Mouse (Mus musculus) thymus, postnatal 25 days (tissue): Measurements from ENCODE around the gene Fndc10.
"Not testable (repeated sequence)": the region's sequence is repeated elsewhere in the genome, so short reads cannot be mapped to it uniquely, and the experiment has no call there.

Experiments
- DNase-seq: peaks from one replicate; pipeline ENCODE4 v3.0.0; 2022

Gene Fndc10

DNA sequence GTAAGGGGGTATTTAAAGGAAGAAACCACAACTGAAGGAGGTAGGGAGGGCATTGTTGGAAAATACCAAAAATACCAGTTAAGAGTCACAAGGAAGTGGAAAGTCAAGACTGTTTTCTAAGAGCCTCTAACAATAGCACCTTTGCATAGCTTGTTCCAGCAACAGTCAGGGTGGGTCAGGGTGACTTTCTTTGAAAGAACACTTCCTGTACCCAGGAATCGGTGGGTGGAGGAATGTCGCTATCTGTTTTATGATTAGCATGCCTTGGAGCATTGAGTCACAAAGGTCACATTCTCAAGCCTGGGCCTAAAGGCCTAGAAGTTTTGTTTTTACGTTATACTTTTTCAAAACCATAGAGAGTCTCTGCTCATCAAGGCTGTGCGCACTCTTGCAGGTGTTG is 6.4 kb upstream of the Fndc10 start:
- DNase-seq: not testable (repeated sequence)

DNA sequence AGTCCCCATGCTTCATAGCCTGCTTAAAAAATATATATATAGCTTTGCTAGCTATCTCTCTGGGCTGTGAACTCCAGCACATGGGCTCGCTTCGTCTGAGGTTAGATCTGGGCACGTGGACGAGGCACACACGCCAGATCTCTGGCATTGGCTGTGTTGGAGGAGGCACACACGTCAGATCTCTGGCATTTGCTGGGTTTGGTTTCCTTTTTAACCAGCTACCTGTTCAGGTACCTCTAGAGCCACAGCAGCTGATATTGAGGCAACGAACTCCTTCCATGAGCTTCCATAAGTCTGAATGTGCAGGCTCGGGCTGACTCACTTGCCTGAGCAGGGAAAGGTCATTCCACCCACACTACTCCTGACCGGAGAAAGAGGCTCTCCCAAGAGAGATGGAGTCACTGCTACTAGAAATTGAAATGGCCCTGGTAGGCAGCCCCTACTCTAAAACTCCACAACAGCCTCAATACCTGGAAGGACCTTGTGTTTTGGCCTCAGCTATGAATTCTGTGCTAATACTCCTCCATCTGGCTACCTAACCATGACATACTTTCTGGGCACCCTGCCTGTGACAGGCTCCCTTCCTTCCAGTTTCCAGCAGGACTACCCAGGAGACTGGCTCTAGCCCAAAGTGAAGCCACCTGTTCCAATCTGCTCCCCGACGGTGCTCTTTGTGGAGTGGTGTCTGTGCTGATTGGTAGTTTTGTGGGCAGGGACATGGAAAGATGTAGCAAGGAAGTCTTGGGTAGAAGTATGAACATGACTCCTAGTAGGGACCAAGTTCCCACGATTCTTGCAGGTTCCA is 3.4 kb upstream of the Fndc10 start:
- no peak for DNase-seq

DNA sequence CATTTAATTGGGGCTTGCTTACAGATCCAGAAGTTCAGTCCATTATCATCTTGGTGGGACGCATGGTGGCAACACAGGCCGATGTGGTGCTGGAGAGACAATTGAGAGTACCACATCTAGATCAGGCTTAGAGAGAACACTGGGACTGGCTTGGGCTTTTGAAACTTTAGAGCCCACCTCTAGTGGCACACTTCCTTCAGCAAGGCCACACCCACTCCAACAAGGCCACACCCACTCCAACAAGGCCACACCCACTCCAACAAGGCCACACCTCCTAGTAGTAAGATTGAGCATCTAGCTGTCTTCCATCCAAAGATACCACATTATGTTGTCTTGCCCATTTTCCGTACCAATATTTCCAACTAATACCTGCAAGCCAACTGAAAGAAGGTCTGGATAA is 1.7 kb upstream of the Fndc10 start:
- DNase-seq: no peak

DNA sequence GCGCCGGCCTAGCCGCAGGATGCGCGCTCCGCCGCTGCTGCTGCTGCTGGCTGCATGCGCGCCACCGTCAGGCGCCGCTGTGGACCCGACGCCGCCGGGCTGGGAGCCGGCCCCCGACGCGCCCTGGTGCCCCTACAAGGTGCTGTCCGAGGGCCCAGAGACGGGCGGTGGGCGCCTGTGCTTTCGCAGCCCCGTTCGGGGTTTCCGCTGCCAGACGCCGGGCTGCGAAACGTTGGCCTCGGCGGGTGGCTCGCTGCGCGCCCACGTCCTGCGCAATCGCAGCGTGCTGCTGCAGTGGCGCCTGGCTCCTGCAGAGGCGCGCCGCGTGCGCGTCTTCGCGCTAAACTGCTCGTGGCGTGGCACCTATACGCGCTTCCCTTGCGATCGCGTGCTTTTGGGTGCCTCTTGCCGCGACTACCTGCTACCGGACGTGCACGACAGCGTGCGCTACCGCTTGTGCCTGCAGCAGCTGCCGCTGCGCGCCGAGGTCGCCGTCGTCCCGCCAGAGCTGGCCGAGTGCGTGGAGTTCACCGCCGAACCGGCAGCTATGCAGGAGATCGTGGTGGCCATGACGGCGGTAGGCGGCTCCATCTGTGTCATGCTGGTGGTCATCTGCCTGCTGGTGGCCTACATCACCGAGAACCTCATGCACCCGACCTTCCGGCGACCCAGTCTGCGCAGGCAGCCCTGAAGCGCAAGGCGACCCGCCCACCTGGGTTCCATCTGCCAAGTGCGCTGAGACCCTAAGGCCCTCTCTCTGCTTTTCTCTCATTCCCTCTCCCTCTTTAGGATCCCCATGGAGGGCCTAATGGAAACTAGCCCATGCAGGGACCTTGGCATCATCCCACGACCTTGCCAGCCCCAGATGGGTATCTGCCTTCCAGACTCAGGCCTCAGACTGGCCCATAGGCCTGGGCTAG is 600 bp downstream of the Fndc10 start:
- DNase-seq: peak; percentile 82

DNA sequence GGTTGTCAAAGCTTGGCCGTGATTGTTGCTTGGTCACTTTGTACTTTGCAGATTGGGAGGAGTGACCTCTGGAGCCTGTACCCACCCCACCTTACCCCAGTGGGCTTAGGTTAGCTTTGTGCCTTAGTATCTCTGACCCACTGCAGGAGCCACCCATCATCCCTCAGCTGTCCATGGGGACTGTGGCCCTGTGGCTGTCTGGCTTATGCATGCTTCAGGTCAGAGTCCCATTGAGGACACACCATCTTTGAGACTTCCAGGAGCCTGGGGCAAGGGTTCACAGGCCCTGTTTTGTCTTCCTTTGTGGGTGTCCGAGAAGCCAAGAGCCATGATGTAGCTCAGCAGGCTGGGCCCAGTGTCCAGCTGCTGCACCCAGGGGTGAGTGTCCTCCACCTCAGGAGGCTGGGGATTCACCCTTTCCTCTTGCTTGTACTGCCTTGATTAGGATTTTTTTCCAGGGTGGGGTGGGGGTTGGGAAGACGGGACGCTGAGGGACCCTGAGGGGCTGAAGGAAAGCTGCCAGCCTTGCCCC is 1.5 kb downstream of the Fndc10 start:
- no peak for DNase-seq

DNA sequence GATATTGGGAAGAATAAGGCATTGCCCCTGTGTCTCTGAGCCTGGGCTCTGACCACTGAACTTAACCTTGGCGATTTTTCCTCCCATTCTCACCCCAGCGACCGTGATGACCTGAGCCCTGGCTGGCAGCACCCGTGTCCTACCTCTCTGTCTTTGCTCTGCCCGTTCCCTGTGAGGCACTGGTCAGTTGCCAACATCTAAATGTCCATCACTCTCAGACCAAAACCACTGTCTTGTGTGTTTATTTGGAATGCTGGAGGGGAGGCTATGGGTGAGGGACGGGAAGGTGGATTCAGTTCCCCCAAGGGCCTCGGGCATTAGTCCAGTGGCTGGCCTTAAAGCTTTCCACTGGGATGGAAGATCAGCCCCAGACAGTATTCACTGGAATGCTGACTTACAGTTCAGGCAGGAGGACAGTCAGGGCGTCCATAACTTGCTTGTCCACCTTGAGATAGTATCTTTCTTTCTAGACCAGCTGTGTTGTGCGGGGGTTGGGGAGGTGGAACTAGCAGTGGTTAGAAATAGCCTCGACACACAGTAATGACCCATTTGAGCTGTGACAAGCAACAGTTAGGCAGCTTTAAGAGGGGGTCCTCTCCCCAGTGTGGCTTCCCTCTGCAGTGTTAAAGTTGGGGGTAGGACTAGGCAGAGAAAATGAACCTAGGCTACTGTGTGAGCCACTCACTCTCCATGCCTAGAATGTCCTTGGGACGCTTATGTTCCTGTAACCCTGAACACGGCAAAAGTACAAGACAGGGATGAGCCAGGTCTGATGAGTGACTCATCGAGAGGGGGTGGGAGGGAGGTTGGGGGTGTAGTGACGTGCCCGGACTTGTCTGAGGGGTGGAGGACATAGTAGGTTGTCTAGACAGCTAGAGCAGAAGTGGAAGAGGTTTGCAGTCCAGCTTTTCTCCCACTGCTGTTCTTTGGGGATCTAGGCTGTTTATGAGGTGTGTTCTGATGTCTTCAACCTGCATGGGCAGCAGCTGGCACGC is 2.4 kb downstream of the Fndc10 start:
- DNase-seq: no peak

DNA sequence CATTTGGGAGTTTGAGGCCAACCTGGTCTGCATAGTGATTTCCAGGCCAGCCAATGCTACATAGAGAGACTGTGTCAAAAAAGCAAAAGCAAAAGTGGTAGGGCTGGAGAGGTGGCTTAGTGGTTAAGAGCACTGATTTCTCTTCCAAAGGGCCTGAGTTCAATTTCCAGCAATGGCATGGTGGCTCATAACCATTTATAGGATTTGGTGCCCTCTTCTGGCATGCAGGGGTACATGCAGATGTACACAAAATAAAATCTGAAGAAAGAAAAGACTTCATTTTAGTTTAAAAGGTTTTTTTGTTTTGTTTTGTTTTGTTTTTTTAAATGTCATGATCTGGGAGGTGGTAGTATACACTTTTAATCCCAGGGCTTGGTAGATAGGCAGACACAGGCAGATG is 6.3 kb downstream of the Fndc10 start:
- no peak for DNase-seq

DNA sequence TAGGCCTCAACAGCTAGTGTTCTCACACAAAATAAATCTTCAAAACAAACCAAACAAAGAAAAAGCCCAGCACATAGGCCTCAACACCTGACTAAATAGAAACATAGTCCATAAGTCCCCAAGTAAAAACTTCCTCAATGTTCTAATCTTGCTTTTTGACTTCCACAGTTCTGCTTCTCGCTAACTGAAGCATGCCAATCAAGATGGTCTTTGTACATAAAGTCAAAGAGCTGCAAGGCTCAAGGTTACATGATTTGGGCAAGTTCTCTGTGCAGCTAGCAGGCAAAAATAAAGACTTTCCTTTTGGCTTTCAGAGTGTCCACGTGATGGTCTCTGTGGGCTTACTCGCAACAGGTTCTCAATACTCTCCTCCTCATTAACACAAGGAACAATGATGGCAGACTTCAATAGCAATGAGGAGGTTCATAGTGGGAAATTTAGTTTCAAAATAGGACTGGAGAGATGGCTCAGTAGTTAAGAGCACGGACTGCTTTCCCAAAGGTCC is 9.3 kb downstream of the Fndc10 start:
- no peak for DNase-seq

DNA sequence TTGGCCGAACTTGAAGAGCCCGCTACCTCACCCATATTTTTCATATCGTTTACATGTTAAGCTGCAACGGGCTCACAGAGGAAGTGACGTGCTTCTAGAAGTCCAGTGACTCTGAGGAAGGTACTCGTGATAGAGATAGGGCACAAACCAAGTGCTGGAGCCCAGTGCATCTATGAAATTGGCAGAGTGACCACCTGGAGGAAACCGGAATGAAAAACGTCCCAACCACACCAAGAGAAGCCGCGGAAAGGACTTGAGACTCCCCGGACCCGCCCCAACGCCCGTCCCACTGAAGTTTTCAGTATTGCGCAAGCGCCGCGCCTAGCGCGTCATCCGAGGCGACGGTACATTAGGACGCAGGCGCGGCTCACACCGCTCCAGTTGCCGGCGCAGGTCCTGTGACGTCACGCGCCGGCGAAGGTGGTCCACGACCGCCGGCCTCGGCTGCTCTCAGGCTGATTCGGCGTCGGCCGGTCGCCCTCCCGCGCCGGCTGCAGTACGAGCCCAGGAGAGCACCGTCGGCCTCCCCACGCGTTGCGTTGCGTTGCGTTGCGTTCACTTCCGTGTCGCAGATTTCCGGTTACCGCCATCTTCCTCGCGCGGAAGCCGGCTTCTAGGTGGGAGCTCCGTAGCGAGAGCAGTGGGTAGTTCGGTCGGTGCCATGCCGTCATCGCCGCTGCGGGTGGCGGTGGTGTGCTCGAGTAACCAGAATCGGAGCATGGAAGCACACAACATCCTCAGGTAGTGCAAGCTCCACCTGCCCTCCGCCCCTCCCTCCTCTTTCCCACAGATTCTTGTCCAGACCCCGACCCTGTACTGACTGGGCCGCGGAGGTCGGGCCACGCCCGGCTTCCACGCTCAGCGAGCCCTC is 10.8 kb downstream of the Fndc10 start, which contains the start of gene Ssu72:
Ssu72 (plus strand) TSS at position 80 of the 871 bp plus-strand sequence.
- peak; percentile 93 for DNase-seq

DNA sequence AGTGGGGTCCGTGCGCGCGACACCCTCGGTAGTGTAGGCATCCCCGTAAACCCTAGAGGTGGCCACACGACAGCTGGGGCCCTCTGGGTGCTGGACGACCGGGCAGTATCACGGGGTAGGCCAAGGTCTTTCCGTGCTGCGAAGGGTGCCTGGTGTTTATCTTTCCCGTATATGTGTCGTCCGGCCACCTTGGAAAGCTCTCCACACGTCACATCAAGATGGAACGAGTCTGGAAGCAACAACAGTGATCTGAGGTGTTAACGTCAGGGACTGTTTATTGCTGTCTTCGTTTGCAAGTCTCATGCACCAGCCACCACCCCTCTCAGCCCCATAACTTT is 11.4 kb downstream of the Fndc10 start:
- DNase-seq: no peak

DNA sequence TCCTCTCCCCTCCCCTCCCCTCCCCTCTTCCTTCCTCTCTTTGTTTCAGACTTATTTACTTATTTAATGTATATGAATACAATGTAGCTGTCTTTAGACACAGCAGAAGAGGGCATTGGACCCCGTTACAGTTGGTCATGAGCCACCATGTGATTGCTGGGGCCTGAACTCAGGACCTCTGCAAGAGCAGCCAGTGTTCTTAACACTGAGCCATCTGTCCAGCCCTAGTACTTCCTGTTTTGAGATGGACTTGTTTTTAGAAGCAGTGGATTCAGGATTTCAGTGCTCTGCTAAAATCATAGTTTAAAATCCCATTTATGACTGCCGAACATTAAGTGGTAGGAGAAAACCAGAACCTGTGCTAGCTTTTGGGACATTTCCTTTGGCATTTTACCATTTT is 14.4 kb downstream of the Fndc10 start:
- no peak for DNase-seq

DNA sequence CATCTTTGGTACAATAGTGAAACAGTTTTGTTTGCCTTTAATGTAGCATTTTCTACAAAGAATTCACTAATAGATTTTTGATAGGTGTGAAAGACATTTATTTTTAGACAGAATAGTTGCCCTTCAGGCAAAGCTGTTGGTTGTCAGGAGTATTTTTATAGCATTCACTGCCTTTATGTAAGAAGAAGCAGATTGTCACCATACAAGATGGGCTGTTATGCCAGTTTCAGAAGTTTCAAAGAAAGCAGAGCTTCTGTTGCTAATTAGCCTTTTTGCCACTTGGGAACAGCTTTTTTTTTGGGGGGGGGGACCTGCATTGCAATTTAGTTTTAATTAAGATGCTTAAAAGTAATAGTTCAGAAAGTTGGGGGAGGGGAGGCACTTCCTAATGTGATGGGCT is 14.8 kb downstream of the Fndc10 start:
- no peak for DNase-seq

DNA sequence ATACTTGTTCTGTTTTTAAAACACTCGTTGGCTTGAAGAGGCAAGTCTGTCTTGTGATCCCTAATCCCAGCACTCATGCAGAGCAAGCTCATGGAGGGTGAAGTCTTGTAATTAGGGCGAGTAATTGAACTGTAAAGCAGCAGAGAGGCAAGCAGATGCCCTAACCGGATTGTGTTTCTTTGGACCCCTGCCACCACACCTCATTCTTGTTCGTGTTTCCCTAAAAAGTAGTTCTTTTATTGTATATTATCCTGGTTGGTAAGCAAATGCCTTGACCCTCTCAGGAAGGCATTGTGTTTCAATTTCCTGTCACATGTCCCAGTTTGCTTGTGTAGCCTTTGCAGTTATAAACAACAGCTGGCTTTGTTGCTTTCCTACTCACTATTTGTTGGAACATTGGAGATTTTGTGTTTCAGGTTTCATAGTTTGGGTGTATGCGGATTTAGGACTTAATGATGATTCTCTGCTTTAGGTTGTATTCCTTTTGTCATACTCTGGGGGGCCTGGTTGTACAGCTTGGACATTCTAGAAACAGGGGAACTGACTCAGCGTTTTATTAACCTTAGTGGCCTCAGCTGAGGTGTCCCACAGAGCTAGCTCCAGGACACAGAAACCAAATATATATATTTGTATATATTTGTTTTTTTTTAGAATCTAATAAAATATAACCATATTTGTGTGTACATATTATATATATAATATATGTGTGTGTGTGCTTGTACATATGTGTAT is 16.5 kb downstream of the Fndc10 start:
- DNase-seq: no peak

DNA sequence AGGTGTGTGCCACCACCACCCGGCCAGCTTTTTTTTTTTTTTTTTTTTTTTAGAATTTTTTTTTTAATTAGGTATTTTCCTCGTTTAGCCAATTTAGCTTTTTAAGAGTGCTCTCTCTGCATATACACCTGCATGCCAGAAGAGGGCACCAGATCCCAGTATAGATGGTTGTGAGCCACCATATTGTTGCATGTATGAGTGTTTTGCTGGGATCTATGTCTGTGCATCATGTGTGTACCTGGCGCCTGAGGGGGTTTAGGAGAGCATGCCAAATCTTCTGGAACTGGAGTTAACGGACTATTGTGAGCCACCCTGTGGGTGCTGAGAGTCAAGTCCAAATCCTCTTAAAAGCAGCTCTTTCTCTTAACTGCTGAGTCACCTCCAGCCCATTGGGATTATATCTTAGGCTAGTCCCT is 27.5 kb downstream of the Fndc10 start:
- DNase-seq: peak; percentile 22

DNA sequence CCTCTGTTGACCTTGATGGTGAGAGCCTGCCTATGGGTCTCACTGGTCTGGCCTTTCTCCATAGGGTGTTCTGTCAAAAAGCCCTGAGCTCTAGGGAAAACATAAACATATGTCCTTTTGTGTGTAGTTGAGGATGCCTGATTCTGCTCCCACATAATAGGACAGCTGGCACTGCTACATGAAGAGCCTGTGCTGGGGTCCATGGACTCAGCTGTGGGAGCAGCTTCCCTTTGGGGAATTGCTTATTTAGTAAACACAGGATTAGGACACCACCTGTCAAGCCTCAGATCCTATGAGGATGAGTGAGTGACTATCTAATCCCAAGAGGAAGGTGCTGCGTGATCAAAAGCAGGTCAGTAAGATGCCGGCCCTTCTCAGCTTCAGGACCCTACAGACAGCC is 33.9 kb downstream of the Fndc10 start:
- DNase-seq: no peak

DNA sequence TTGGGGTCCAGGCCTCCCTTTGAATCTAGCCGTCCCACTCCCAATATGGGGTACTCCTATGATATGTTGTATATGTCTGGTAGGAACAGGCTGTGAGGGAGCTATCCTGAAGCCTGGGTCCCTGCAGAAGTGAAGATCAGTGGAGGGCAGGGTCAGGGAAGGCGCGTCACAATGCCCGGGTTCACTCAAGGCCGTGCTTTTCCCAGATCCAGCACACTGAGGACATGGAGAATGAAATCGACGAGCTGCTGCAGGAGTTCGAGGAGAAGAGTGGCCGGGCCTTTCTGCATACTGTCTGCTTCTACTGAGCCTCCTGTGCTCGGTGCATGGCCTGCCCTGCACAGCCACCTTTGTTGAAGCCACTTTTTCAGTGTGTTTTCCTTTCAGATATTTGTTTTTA is 39.1 kb downstream of the Fndc10 start:
- no peak for DNase-seq

DNA sequence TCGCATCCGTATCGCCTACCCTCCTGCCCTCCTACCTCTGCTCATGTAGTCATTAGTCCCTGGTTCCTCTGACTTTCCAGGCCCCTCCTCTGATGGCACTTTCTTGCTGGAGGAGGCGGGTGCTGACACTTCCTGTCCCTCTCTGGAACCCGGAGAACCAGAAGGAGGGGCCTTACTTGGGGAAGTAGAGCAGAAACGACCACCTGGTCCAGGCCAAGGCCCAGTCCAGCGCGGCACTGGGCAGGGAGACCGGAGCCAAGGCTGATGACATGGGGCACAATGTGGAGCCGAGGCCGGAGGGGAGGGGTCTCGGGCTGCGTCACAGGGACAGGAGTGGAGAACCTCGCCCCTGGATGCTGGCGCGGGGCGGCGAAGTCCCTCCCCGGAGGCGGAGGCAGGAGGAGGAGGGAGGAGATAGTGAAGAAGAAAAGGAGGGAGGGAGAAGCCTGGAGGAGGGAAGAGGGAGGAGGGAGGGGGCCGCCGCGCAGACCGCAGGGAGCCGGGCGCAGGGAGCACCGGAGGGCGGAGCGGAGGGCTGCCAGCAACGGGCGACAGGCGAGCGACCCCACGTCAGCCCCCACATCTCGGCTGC is 40.3 kb downstream of the Fndc10 start, which contains the start of gene Tmem240:
Tmem240 (plus strand) TSS at position 451 of the 592 bp plus-strand sequence.
- DNase-seq: peak; percentile 86

DNA sequence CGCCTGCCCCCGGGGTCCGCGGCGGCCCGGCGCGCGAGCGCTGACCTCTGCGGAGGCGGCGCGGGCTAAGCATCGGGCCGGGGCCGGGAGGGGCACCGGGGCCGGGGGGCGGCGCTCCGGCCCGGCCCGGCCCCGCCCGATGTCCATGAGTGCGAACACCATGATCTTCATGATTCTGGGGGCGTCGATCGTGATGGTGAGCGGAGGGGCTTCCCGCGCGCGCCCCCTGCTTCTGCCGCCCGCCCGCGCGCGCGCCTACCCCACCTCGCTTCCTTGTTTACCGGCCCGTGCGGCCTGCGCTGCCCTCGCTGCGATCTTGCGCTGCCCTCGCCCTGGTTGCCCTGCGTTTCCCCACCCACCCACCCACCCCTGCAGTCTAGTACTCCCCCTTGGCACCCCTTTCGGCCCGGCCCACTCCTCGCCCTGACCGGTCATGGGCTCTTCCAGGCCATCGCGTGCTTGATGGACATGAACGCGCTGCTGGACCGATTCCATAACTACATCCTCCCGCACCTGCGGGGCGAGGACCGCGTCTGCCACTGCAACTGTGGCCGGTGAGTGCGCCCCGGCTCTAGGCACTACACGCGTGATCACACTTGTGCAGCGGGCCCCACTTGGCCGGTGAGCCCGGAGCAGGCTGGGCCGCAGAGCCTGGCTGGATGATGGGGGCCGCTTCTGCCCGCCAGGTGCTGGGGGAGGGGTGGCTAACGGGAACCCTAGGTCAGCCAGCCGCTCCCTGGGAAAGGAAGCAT is 41.0 kb downstream of the Fndc10 start:
- DNase-seq: peak; percentile 60

DNA sequence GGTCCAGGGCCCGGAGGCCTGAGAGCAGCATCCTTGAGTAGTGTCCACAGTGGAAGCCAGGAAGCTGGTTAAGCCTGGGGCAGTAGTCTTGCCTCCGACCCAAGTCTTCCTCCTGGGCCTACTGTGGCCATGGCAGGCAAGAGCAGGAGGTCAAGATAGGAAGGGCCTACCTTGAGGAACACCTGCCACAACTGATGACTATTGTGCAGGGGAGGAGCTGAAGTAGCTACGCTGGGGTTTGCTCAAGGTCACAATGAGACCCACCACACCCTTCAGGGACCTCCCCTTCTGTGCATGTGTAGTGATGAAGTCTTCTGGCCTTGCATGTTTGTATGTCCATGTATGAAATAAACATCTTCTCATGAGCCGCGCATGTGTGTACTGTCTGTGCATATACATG is 41.6 kb downstream of the Fndc10 start:
- DNase-seq: no peak
